Mouse (Mus musculus): ENCODE data around the gene Mrps18b.

GRCm38 (mm10) chr17:35932608-35933007, 16.4 kb upstream of the Mrps18b start:
- TF ChIP-seq POLR2A (IDR thresholded peaks at IDR 0.05; ENCODE audit: insufficient read length, low read depth), result no peak
- no peak for TF ChIP-seq USF1 (IDR thresholded peaks at IDR 0.05; ENCODE audit: low read depth)
- no peak for TF ChIP-seq MYOG (IDR thresholded peaks at IDR 0.05; ENCODE audit: control insufficient read depth in 1 of 3, insufficient read depth in 1 of 3, insufficient read length in 2 of 3, low read depth in 2 of 3)
- TF ChIP-seq TCF12 (IDR thresholded peaks at IDR 0.05; ENCODE audit: insufficient read depth, poor library complexity, severe bottlenecking), result no peak
- no peak for TF ChIP-seq MAX (IDR thresholded peaks at IDR 0.05; ENCODE audit: low read depth)

All from myocyte (in vitro differentiated cells).